Mouse (Mus musculus) cerebellum, postnatal 4 days (tissue): ENCODE results near the gene Vsx2.
"Not testable (repeated sequence)": the region's sequence is repeated elsewhere in the genome, so short reads cannot be mapped to it uniquely, and the experiment has no call there.

Experiments used
- DNase-seq, 2 experiments: peaks; one replicate each; pipeline ENCODE4 v3.0.0; 2022; ENCODE audit warnings: low spot score in 2 of 2, mixed read lengths in 1 of 2

Vsx2 gene

DNA sequence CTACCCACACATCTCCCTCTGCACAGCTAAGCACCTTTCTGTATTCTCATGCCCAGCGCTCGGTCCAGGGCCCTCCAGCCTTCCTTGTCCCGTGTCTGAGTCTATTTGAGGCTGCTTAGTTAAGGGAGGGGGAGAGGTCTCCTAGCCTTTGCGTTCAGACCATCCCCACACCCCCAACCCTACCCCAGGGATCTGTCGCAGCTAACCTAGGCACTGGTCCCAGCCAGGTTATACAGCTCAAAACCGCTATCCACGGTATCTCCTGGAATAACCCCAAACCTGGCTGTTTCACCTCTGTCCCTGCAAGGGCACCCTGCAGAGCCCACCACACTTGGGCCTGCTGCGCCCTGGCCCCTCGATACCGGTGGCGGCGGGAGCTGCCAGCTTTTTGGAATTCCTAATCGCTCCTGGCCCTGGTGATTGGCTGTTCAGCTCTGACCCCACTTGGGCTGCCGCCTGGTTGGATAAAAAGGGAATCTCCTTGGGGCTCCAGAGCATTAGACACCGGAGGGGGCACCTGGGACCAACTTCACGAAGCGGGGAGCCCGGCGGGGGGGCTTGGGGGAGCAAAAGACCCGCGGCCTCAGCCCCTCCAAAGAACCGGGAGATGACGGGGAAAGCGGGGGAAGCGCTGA, at the start of gene Vsx2:
Vsx2 (plus strand) TSS at position 427 of the 635 bp plus-strand sequence.
- DNase-seq, result no peak

DNA sequence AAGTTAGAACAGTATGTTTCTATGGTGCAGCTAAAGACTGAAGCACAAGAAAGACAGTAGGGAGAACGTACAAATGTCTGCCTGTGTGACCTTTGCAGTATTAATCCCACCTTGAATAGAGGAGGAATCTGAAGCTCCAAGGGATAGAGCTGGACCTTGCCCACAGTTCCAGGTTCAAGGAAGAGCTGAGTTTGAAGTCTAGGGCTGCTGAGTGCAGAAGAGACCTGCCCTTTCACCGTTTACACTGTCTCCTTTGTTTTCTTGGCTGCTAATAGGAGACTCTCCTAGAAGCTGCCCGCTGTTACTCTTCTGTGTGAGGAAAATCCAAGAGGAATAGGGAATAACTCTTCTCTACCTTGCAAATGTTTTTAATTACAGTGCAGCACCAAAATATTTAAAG, 45.8 kb upstream of the Vsx2 start:
- DNase-seq, result no peak

DNA sequence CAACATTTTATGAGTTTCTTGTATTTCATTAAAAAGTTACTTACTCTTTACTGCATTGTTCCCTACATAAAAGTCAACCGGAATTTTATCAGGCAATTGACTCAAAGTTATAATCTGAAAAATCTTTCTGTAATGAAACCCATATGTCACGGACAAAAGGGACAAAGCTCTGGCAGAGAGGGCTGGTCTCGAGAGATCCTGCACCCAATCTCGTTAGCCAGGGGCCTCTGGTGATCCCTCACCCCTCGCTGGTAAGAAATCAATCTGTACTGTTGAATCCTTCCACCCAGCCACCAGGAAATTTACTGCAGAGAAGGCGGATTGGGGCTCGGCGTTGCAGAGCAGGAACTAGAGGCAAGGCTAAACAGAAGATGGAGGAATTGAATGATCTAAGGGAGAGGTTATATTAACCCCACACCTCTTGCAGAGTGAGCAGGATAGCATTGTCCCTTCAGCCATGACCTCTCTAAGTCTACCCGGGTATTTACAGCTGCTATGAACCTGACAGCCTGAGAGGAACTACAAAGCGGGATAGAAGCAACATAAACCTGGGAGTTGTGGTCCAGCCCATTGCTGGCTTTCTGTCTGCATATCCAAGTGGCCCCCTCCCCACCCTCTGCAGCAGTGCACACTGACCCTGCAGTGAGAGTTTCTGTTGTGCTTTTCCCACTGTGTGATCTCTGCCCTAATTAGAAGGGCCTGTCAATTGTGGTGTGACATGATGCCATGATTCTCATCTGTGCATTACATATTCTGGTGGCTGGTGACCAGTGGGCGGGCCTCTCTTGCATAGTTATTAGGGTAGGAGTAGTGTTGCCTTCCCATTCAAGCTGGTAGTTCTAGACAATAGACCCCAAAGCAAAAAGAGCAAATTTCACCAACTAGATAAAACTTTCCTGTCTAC, 45.2 kb upstream of the Vsx2 start:
- no peak for DNase-seq

DNA sequence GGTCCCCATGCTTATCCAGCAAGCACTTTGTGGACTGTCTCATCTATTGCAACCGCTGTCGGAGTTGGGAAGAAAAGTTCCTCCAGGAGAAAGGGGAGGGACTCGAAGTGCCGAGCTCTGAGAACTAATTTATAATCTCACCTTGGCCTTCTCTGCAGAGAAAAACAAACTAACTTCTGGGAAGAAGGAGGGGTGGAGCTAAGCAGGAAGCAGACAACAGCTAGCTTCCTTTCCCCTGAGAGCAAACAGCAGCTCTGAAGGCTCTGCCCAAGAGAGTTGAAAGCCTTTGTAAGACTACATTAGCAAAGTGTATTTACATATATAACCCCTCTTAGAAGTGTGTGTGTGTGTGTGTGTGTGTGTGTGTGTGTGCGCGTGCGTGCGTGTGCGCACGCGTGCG, 44.1 kb upstream of the Vsx2 start:
- DNase-seq, result no peak

DNA sequence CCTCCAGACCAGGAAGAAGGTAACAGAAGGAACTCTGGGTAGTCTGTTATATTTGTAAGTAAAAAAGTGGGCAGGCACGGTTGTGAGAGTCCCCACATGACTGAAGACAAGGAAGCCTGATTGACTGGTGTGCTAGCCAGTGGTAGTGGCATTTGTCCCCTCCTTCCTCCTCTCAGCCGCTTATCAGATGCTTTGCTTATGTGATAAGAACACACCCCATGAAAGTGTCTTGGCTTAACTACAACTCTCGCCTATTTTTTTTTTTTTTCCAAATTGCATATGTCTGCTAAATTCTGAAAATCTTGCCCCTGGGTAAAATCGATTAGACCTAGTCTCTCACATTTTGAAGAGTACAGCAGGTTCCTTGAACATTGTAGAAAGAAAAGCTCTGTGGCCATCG, 39.1 kb upstream of the Vsx2 start:
- no peak for DNase-seq

DNA sequence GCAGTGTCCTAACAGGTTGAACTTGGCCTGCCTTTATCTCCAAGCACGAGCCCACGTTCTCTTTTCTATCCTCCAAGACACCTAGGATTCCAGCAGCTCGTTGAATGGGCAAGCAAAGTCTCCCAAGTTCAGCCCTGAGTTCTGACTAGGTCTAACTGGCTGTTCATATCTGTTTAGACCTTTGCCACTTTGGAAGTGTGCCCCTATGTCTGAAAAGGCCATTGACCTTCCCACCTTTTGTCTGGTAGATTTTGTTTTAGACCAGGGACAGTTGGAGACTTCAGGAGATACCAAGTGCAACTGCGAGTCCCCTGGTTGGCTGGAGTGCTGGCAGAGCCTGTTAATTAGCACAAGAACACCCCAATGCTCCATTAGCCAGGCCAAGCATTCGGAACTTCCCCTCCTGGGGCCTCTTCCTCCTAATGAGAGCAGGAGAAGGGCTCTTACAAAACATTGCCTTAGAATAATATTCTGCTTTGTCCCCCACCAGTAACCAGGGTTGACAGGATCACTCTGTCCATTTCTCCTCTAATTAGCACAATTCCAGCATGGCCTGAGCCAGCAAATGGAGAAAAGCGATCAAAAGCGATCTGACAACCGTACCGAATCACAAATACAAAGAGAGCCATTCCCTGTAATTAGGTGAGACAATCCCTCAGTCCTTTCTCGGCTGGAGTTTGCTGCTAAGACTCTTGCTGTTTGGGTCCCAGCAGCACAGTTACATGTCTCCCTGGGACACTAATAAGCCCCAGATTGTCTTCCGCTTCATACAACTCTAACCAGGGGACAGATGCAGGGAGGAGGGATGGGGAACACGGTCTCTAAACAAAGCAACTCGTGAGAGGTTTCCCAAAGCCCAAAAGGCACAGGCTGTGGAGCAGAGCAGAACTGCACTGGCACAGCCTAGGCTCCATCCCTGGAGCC, 37.4 kb upstream of the Vsx2 start:
- no peak for DNase-seq

DNA sequence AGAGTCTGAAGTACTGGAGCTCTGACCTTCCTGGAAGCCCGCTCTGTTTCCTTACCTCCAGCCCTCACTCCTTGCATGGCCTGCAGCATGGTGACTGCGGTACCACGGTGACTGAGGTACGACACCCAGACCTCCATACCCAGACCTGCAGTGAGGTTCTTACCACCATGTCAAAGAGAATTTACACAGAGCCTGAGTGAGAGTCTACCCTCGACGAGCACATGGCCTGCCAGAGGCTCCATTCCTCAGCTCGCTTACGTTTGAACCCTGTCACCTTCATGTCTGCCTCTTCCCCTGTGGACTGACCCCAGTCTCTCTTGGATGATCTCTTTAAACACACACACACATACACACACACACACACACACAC, 36.7 kb upstream of the Vsx2 start:
- no peak for DNase-seq

DNA sequence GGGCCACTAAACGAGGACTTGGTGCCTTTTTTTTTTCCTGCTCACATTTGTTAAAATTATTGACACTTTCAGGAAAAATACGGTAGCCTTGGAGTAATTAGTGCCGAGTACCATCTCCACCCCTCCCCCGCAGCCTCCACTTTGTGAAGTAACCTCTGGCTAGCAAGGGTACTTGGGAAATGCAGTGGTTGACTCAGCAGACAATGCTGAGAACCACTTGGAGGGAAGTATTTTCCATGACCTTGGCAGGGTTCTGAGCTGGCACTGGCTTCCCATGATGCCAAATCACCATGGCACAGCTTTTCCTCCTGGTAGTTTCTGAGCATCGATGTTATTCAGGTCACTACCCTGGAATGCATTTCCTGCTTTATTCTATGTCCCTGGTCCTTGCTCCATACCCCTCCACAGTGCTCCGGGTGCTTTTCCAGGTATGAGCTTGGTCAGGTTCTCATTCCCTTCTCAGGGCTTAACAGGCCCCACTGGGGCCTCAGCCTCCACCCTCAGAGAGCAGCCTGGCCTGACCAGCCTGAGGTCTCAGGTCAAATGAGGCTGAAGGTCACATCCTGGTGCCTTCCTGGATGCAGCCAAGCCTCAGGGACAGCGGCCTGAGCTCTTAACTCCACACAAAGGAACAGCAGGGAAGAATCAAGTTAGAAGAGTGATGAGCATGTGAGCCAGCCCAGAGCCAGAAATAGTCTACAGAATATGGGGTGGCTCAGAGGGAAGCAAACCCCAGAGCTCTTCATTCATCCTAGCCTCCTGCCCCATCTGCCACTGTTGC, 35.7 kb upstream of the Vsx2 start:
- no peak for DNase-seq

DNA sequence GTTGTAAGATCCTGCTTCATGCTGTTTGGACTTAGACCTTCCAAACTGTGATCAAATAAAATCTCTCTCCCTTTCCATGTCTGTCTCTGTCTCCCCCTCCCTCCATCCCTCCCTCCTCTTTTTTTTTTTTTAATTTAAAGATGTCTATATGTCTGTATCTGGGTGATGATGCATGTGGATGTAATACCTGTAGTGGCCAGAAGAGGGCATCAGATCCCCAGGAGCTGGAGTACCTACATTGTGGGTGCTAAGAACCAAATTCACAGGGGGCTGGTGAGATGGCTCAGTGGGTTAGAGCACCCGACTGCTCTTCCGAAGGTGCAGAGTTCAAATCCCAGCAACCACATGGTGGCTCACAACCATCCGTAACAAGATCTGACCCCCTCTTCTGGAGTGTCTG, 30.0 kb upstream of the Vsx2 start:
- DNase-seq, result not testable (repeated sequence)

DNA sequence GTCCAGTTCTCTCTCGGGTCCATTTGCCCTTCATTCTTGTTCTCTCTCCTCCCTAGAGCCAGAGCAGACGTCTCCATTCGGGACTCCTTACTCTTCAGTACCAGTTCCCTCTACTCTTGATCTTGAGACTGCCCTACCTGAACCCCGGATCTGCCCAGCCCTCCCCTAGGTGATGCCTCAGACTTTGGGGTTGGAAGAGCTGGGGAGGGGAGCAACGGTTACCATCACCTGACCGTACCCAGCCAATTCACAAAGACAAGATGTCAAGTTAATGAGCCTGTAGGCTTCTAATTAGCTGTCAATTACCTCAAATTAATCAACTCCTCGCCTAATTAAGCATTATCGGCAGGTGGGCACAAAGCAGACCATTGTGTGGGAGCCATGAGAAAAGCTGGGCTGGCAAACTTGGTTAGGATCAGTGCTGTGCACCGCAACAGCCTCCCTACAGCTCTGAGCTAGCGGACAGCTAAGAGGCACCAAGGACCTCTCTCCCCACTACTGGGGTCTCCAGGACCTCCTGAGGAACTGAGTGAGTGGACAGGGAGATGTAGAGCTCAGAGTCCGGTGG, 28.1 kb upstream of the Vsx2 start:
- DNase-seq, result no peak

DNA sequence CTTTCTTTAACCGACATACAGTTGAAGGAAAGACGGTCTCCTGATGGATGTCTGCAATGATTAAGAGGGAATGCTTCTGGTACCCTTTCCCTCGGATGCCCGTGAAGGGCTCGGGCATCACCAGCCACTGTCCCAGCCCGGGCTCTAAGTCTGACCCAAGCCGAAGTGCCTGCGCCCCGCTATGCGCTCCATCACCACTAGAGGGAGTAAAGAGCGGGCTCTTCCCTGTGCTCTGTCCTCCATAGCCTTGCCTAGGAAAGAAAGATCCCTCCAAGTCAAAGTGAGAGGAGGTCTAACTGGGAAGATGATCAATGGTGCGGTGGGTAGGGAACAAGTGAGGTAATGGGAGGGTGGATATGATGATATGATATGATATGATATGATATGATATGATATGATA, 23.5 kb upstream of the Vsx2 start:
- peak; percentile 51 to 79 for DNase-seq

DNA sequence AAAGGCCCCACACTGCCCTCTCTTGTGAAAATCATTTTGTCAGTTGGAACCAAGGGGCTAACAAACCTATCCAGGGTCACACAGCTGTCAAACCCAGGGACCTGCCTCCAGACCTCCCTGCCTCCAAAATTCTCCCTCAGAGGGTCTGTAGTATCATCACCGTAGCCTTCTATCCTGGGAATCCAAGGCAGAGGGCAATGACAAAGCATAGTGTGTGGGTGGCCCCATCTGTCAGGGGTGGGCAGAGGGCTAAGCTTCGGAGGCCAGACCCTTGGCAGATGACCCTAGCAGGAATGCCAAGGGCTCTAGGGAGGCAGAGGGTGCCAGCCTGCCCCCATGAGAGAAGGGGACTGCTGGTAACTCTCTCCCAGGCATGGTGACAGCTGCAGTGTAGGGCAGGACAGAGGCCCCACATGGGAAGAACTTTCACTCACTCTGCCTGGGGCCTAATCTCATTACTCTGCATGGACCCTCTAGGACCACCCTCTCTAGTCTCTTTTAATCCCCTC, 22.9 kb upstream of the Vsx2 start:
- peak in 1 of 2 experiments; percentile 26 for DNase-seq

DNA sequence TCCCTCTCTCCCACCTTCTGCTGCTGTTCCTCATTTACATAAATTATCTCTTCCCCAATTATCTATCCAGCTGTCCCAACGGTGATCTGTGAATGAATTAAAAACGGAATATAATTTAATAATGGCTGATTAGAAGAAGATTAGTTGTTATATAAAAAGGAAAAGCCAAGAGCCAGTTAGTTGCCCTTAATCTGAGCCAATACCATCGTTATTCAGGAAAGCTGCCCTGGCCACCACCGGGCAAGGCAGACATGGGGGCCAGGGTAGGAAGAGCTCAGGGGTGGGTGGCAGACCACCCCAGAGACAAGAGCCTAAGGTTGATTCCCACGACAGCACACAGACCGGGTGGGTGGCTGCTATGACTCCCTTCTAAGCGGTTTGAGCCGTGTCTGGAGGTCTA, 21.3 kb upstream of the Vsx2 start:
- DNase-seq, result no peak

DNA sequence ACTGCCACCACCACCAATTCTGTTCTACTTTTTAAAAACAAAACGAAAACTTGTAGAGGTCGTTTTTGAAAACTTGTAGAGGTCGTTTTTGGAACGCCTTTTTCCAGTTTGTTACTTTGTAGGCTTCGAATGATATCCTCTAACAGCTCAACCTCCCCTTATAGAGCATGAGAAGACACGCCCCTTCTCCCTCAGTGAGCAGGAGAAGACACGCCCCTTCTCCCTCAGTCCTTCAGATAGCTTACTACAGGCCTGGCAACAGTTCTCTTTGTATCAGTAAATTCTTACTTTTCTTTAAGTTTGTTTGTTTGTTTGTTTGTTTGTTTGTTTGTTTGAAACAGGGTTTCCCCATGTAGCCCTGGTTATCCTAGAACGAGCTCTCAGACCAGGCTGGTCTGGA, 14.3 kb upstream of the Vsx2 start:
- no peak for DNase-seq

DNA sequence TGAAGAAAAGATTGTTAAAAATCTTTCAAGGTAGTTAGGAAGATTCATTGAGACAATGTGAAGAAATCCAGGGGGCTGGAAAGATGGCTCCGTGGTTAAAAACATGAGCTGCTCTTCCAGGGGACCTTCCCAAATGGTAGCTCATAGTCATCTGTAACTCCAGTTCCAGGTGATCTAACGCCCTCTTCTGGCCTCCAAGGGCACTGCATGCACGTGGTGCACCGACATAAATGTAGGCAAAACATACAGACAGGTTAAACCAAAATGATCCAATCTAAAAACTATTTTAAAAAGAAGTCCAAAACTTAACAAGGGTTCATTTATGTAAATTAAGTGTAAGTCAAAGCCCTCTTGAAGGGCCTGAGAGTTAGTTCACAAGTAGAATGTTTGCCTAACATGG, 7.0 kb upstream of the Vsx2 start:
- no peak for DNase-seq

DNA sequence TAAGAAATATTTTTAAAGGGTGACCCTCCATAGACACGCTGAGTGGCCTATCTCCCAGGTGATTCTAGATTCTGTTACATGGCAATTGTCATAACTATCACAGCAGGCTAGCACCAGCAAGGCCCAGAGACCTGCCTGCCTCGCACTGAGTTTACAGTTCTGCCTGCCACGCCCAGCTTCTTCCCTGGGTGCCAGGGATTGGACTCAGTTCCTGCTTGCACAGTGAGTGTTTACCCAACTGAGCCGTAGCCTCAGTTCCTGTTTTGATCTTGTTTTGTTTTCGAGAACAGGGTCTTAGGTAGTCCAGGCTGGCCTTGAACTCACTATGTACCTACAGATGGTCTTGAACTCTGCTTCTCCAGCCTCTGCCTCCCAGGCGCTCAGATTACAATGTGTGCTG, 2.0 kb upstream of the Vsx2 start:
- DNase-seq, result no peak

DNA sequence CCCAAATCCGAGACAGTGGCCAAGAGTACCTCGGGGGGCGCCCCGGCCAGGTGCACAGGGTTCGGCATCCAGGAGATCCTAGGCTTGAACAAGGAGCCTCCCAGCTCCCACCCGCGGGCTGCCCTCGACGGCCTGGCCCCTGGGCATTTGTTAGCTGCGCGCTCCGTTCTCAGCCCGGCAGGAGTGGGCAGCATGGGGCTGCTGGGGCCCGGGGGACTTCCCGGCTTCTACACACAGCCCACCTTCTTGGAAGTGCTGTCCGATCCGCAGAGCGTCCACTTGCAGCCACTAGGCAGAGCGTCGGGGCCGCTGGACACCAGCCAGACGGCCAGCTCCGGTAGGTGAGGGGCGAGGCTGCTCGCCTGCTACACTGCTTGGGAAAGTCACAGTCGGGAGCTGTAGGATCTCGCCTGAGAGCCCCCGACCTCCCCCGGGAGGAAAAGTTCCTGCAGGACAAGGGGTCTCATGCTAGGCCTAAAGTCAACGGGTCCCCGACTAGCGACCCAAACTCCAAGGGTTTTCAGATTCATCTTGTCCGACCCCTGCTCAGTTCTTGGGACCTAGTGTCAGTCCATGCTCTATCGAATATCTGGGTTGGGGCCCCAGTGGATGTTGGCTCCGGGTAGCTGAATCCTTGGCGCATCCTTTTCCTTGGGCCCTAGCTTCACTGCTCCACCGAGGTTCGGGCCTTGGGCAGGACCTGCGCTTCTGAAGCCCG, 573 bp downstream of the Vsx2 start:
- DNase-seq, result no peak

DNA sequence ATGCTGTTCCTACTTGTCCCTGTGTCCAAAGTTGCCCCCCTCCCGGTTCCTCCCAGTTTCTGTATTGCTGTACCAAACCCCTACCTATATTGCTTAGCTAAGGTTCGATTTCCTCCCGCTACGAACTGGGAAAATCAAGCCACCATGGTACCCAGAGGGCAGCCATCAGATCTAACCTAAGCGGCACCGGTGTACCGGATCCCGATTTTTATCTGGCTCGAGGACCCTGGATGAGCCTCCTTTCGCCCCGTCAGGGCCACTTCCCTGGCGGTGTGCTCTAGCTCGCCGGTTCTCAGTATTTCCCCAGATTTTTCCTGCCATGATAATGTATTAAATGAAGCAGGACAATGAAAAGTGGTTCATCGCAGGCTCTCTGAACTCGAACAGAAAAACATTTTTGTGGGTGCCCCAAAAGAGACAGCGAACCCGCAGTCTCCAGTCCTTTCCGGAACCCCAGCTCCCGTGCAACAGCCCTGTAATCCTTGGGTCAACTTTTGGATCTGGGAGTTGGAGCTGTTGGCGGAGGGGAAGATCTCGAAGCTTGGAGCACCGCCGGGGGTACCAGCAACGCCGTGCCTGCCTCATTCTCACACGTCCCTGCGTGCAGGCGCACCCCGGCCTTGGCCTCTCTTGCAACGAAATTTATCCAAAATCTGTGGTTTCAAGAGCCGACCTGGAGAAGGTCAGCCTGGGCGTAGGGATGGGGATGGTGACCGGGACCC, 1.3 kb downstream of the Vsx2 start:
- no peak for DNase-seq

DNA sequence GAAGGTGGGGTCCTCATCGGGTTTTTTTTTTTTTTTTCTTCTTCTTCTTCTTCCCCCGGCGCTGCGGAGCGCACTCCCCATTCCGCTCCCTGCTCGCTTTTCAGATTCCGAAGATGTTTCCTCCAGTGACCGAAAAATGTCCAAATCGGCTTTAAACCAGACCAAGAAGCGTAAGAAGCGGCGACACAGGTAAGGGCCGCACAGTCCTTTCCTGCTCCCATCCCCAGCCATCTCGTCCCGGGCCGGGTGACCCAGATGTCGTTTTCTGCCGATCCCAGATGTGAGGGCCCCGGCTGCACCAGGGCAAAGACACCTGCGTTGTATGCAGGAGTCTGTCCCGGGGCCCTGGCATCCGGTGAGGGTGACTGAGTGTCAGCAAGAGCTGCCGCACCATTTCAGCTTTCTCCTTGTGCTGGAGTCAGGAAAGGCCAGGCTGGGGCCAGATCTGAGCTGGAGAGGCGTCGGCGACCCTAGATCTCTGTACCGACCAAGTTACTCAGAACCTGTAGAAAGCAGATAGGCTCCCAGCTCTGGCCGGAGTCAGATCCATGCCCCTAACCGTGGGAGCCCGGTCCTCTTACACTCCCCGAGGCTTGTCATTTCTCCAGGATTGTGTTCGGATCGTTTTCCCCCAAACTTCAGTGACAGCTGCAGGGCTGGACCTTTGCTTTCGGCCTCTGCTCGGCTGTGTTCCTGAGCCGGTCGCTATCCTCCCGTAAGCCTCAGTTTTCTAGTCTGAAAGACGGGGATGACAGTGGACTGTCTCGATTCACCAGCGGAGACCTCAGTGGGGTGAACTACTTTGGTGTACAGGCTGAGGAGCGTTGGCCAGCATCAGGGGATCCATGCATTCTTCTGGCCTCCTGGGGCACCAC, 2.1 kb downstream of the Vsx2 start:
- DNase-seq, result no peak
